Mouse (Mus musculus) limb, embryonic 11.5 days (tissue): Measurements from ENCODE around the gene Cyp4f13. TPM values are rescaled to one million over a fixed set of nuclear protein-coding genes. Genes with fewer than 3 reads are reported as not detected.
A peak's percentile ranks its signal among the peaks of the same experiment; 100 is the strongest.

Source experiments
- ATAC-seq: fragments of 200-750 bp; cut with Nextera tagmentation; 2 replicates; pipeline ENCODE4 v1.8.0; 2017; ENCODE audit warnings: low read depth; ENCODE audit not compliant: insufficient number of reproducible peaks, low FRiP score, low TSS enrichment
- DNase-seq: peaks from one replicate; pipeline ENCODE4 v3.0.0-alpha.2; 2015; ENCODE audit warnings: low spot score
- H3K27ac ChIP-seq: fragments of 300-500 bp; sonication (generic); replicated peaks from 2 replicates; pipeline ENCODE4 v1.5.1; 2014; ENCODE audit warnings: low read depth, mild to moderate bottlenecking, low read length
- H3K27me3 ChIP-seq: fragments of 300-500 bp; sonication (generic); 2 replicates; pipeline ENCODE4 v1.6.1; 2014; ENCODE audit warnings: mild to moderate bottlenecking, low read length, mixed read lengths; ENCODE audit not compliant: control insufficient read depth, insufficient read depth
- H3K36me3 ChIP-seq: fragments of 300-500 bp; sonication (generic); 2 replicates; pipeline ENCODE4 v1.6.1; 2014; ENCODE audit warnings: mild to moderate bottlenecking, low read length, moderate library complexity, mixed read lengths; ENCODE audit not compliant: control insufficient read depth, insufficient read depth
- H3K4me1 ChIP-seq: fragments of 300-500 bp; sonication (generic); 2 replicates; pipeline ENCODE4 v1.6.1; 2014; ENCODE audit warnings: low read length, mixed read lengths; ENCODE audit not compliant: control insufficient read depth, insufficient read depth
- H3K4me2 ChIP-seq: fragments of 300-500 bp; sonication (generic); 2 replicates; pipeline ENCODE4 v1.6.1; 2014; ENCODE audit warnings: low read depth, mild to moderate bottlenecking, moderate library complexity; ENCODE audit not compliant: severe bottlenecking
- H3K4me3 ChIP-seq: fragments of 300-500 bp; sonication (generic); 2 replicates; pipeline ENCODE4 v1.5.1; 2014; ENCODE audit warnings: low read depth, low read length
- H3K9ac ChIP-seq: fragments of 300-500 bp; sonication (generic); 2 replicates; pipeline ENCODE4 v1.6.1; 2014; ENCODE audit warnings: mild to moderate bottlenecking, low read length
- H3K9me3 ChIP-seq: fragments of 300-500 bp; sonication (generic); 2 replicates; pipeline ENCODE4 v1.6.1; 2016; ENCODE audit warnings: low read length; ENCODE audit not compliant: control insufficient read depth
- WGBS: fragments of 180-500 bp; shearing (Covaris S2); extraction: QIAGEN DNeasy Blood & Tissue Kit; methylation state at CpG from one replicate; pipeline ENCODE4 v1.1.7; 2014; 5-methylcytosine and 5-hydroxymethylcytosine counted together
- polyA plus RNA-seq: library from polyadenylated mRNA; unstranded; fragments of >200 nt; fragmentation: Nextera tagmentation; extraction: Ambion mirVana; gene quantifications from 2 replicates; pipeline ENCODE4 v1.2.1, GENCODE M21; 2014

The Cyp4f13 gene
- polyA plus RNA-seq, 1 experiment from 2014 or later: 2.7 TPM

- no peak overlapping the region for H3K27ac ChIP-seq
- DNase-seq (no peak), ATAC-seq (no peak)
- H3K36me3 ChIP-seq: peaks cover 7% of the 10 kb centered on the region; the same call in 1 of the 2 replicates
- WGBS: 93% methylated on average over 11 of the region's 11 CpGs
- no peaks in the 10 kb centered on the region for H3K9me3 ChIP-seq
- H3K9ac ChIP-seq: no peak overlapping the region
- H3K27me3 ChIP-seq: no peaks in the 10 kb centered on the region
- H3K4me2 ChIP-seq: no peak overlapping the region
- peaks cover 7% of the 10 kb centered on the region for H3K4me1 ChIP-seq
- H3K4me3 ChIP-seq: no peak overlapping the region
Observed at GRCm38 (mm10) chr17:32878773-32879172, 68.4 kb downstream of the Cyp4f13 start.

- DNase-seq (peak; percentile 31), ATAC-seq (no peak)
- Histone ChIP-seq H3K4me2 (peak overlapping the region; percentile 51), H3K9me3 (no peaks in the 10 kb centered on the region), H3K4me1 (peaks cover 7% of the 10 kb centered on the region), H3K27ac (no peak overlapping the region), H3K27me3 (no peaks in the 10 kb centered on the region), H3K4me3 (no peak overlapping the region), H3K36me3 (no peaks in the 10 kb centered on the region; the same call in 1 of the 2 replicates), H3K9ac (peak overlapping the region; percentile 37)
- 6% methylated on average over 22 of the region's 22 CpGs for WGBS
Observed at GRCm38 (mm10) chr17:32877471-32878171, 69.6 kb downstream of the Cyp4f13 start.

Other genes with a start within 250 kb of the Cyp4f13 start
- gene Zfp871, start 159.1 kb downstream of the Cyp4f13 start, polyA plus RNA-seq: 46.2 and 48.2 TPM in 2 replicates
- 3.8 and 5.7 TPM in 2 replicates for gene Zfp811, start 137.5 kb downstream of the Cyp4f13 start, polyA plus RNA-seq
- gene Zfp799, start 117.1 kb downstream of the Cyp4f13 start, polyA plus RNA-seq: 22.2 and 24.1 TPM in 2 replicates
- 8.4 and 9.8 TPM in 2 replicates for gene Zfp870, start 55.8 kb downstream of the Cyp4f13 start, polyA plus RNA-seq
- gene Cyp4f14, start 30.1 kb downstream of the Cyp4f13 start, polyA plus RNA-seq: 0.09 TPM in 1 of 2 replicates, not detected in the other
- 14.0 and 14.5 TPM in 2 replicates for gene Zfp472, start 18.4 kb upstream of the Cyp4f13 start, polyA plus RNA-seq
- 15.5 TPM in 2 replicates for gene Zfp952, start 45.7 kb upstream of the Cyp4f13 start, polyA plus RNA-seq
- gene Zfp763, start 86.0 kb upstream of the Cyp4f13 start, polyA plus RNA-seq: 17.0 and 19.1 TPM in 2 replicates
- gene 4921501E09Rik, start 120.7 kb upstream of the Cyp4f13 start, polyA plus RNA-seq: not detected in 2 replicates
- gene Zfp563, start 141.9 kb upstream of the Cyp4f13 start, polyA plus RNA-seq: 8.4 and 9.9 TPM in 2 replicates
- gene Morc2b, start 192.3 kb upstream of the Cyp4f13 start, polyA plus RNA-seq: not detected in 2 replicates
- gene Olfr55, start 221.0 kb upstream of the Cyp4f13 start, polyA plus RNA-seq: 0.04 TPM in 1 of 2 replicates, not detected in the other
- not detected in 2 replicates for gene Olfr239, start 243.9 kb upstream of the Cyp4f13 start, polyA plus RNA-seq